Mouse (Mus musculus): ENCODE measurements at regions not wholly inside any gene's neighbourhood (a gene's known extent, or its start where the extent isn't known, plus 50 kb on each side); places are given as distances from the start of the nearest gene placed in this dataset.

- DNase-seq (ENCODE audit: low read depth, low spot score), result no peak
These were observed 127.6 kb upstream of the Zdhhc25 start for GRCm38 (mm10) chr15:88472351-88473100.

- DNase-seq (ENCODE audit: low read depth, low spot score), result no peak
These were observed 126.9 kb upstream of the Zdhhc25 start for GRCm38 (mm10) chr15:88473221-88473620.

- no peak for DNase-seq (ENCODE audit: low read depth, low spot score)
These were observed 116.6 kb upstream of the Zdhhc25 start for GRCm38 (mm10) chr15:88483471-88483870.

- DNase-seq (ENCODE audit: low read depth, low spot score), result no peak
These were observed 110.4 kb upstream of the Zdhhc25 start for GRCm38 (mm10) chr15:88489715-88490114.

GRCm38 (mm10) chr15:88490316-88491090, 109.6 kb upstream of the Zdhhc25 start:
- DNase-seq (ENCODE audit: low read depth, low spot score), result no peak

GRCm38 (mm10) chr15:88491091-88491366, 109.1 kb upstream of the Zdhhc25 start:
- no peak for DNase-seq (ENCODE audit: low read depth, low spot score)

- no peak for DNase-seq (ENCODE audit: low read depth, low spot score)
These were observed 102.1 kb upstream of the Zdhhc25 start for GRCm38 (mm10) chr15:88497957-88498356.

GRCm38 (mm10) chr15:88502311-88502710, 97.8 kb upstream of the Zdhhc25 start:
- no peak for DNase-seq (ENCODE audit: low read depth, low spot score)

GRCm38 (mm10) chr15:88503896-88504295, 96.2 kb upstream of the Zdhhc25 start:
- no peak for DNase-seq (ENCODE audit: low read depth, low spot score)

GRCm38 (mm10) chr15:88505491-88506119, 94.5 kb upstream of the Zdhhc25 start:
- DNase-seq (ENCODE audit: low read depth, low spot score), result no peak

GRCm38 (mm10) chr15:88507886-88508285, 92.2 kb upstream of the Zdhhc25 start:
- no peak for DNase-seq (ENCODE audit: low read depth, low spot score)

- DNase-seq (ENCODE audit: low read depth, low spot score), result no peak
These were observed 91.1 kb upstream of the Zdhhc25 start for GRCm38 (mm10) chr15:88508971-88509370.

GRCm38 (mm10) chr15:88509626-88510025, 90.5 kb upstream of the Zdhhc25 start:
- DNase-seq (ENCODE audit: low read depth, low spot score), result no peak

- no peak for DNase-seq (ENCODE audit: low read depth, low spot score)
These were observed 86.0 kb upstream of the Zdhhc25 start for GRCm38 (mm10) chr15:88514091-88514490.

GRCm38 (mm10) chr15:88531218-88531617, 68.9 kb upstream of the Zdhhc25 start:
- DNase-seq (ENCODE audit: low read depth, low spot score), result no peak

- DNase-seq (ENCODE audit: low read depth, low spot score), result no peak
These were observed 68.1 kb upstream of the Zdhhc25 start for GRCm38 (mm10) chr15:88532008-88532407.

GRCm38 (mm10) chr15:88533354-88533753, 66.7 kb upstream of the Zdhhc25 start:
- no peak for DNase-seq (ENCODE audit: low read depth, low spot score)

- no peak for DNase-seq (ENCODE audit: low read depth, low spot score)
These were observed 64.6 kb upstream of the Zdhhc25 start for GRCm38 (mm10) chr15:88535516-88535915.

- DNase-seq (ENCODE audit: low read depth, low spot score), result no peak
These were observed 62.9 kb upstream of the Zdhhc25 start for GRCm38 (mm10) chr15:88537190-88537589.

GRCm38 (mm10) chr15:88542567-88542966, 57.5 kb upstream of the Zdhhc25 start:
- no peak for DNase-seq (ENCODE audit: low read depth, low spot score)

- DNase-seq (ENCODE audit: low read depth, low spot score), result no peak
These were observed 55.9 kb upstream of the Zdhhc25 start for GRCm38 (mm10) chr15:88544216-88544615.

GRCm38 (mm10) chr15:88548261-88548660, 51.8 kb upstream of the Zdhhc25 start:
- no peak for DNase-seq (ENCODE audit: low read depth, low spot score)

Measured in c-Kit-negative CD71-positive TER-119-positive erythroid progenitor cells, embryonic 14.5 days (primary cell).